Mouse (Mus musculus) gastrocnemius, postnatal 10 days (tissue): ENCODE measurements at regions not wholly inside any gene's neighbourhood (a gene's known extent, or its start where the extent isn't known, plus 50 kb on each side); places are given as distances from the start of the nearest gene placed in this dataset.

Experiments
- DNase-seq: peaks from one replicate; pipeline ENCODE4 v3.0.0; 2021; ENCODE audit warnings: mixed read lengths

GRCm38 (mm10) chr1:156993105-156993504, 53.7 kb upstream of the Ralgps2 start:
- no peak for DNase-seq

- no peak for DNase-seq
Measured at GRCm38 (mm10) chr1:156992536-156992935, 53.1 kb upstream of the Ralgps2 start.

GRCm38 (mm10) chr1:156990567-156991494, 51.4 kb upstream of the Ralgps2 start:
- DNase-seq = no peak

- DNase-seq = no peak
Measured at GRCm38 (mm10) chr1:156990112-156990511, 50.7 kb upstream of the Ralgps2 start.

DNA sequence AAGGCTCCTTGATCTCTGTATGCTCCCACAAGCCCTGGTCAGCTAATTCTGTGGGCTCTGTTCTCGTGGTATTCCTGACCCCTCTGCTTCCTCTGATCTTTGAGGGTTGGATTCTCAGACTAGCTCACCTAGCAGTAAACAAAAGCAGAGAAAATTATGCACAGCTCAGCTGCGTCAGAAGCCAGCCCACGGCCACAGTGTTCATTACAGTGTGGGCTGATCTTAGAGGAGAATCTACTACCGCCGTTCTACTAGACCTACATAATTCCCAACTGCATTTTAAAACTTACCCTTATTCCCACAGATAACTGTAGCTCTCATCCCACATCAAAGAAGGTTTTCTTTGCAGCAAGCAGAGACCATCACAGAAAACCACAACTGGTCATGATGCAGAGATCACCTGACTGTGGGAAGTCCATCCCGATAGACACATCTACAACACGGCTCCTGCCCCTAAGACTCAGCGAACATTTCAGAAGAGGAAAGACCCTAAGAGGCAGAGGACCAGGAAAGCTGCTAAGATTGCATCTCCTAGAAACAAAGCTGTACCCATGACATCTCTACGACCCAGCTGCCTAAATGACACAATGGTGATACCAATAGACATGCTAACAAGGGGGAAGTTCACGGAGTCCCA, 49.8 kb upstream of the Ralgps2 start:
- no peak for DNase-seq
